Mouse (Mus musculus): ENCODE measurements around the gene Anks1b.
A peak's percentile ranks its signal among the peaks of the same experiment; 100 is the strongest.

Anks1b gene

GRCm38 (mm10) chr10:90852432-90852831, 979.1 kb downstream of the Anks1b start:
- no peak for DNase-seq (ENCODE audit: extremely low read depth, low read depth)

GRCm38 (mm10) chr10:90856668-90857067, 983.4 kb downstream of the Anks1b start:
- DNase-seq (ENCODE audit: extremely low read depth, low read depth) = no peak

- DNase-seq (ENCODE audit: extremely low read depth, low read depth) = peak; percentile 43
Observed at GRCm38 (mm10) chr10:90859665-90860523, 986.6 kb downstream of the Anks1b start.

- DNase-seq (ENCODE audit: extremely low read depth, low read depth) = no peak
Observed at GRCm38 (mm10) chr10:90863881-90864598, 990.7 kb downstream of the Anks1b start.

GRCm38 (mm10) chr10:90864599-90864889, 991.2 kb downstream of the Anks1b start:
- DNase-seq (ENCODE audit: extremely low read depth, low read depth) = no peak

- no peak for DNase-seq (ENCODE audit: extremely low read depth, low read depth)
Observed at GRCm38 (mm10) chr10:90873204-90873603, 999.9 kb downstream of the Anks1b start.

GRCm38 (mm10) chr10:90874166-90874565, 1000.9 kb downstream of the Anks1b start:
- DNase-seq (ENCODE audit: extremely low read depth, low read depth) = no peak

GRCm38 (mm10) chr10:90880854-90881560, 1007.7 kb downstream of the Anks1b start:
- no peak for DNase-seq (ENCODE audit: extremely low read depth, low read depth)

GRCm38 (mm10) chr10:90889566-90889965, 1016.3 kb downstream of the Anks1b start:
- DNase-seq (ENCODE audit: extremely low read depth, low read depth) = no peak

GRCm38 (mm10) chr10:90892728-90893127, 1019.4 kb downstream of the Anks1b start:
- DNase-seq (ENCODE audit: extremely low read depth, low read depth) = no peak

- DNase-seq (ENCODE audit: extremely low read depth, low read depth) = no peak
Observed at GRCm38 (mm10) chr10:90897894-90898293, 1024.6 kb downstream of the Anks1b start.

GRCm38 (mm10) chr10:90904185-90904584, 1030.9 kb downstream of the Anks1b start:
- no peak for DNase-seq (ENCODE audit: extremely low read depth, low read depth)

- no peak for DNase-seq (ENCODE audit: extremely low read depth, low read depth)
Observed at GRCm38 (mm10) chr10:90907381-90907780, 1034.1 kb downstream of the Anks1b start.

- no peak for DNase-seq (ENCODE audit: extremely low read depth, low read depth)
Observed at GRCm38 (mm10) chr10:90923476-90923875, 1050.2 kb downstream of the Anks1b start.

GRCm38 (mm10) chr10:90933088-90933487, 1059.8 kb downstream of the Anks1b start:
- DNase-seq (ENCODE audit: extremely low read depth, low read depth) = no peak

- no peak for DNase-seq (ENCODE audit: extremely low read depth, low read depth)
Observed at GRCm38 (mm10) chr10:90934678-90935077, 1061.4 kb downstream of the Anks1b start.

- no peak for DNase-seq (ENCODE audit: extremely low read depth, low read depth)
Observed at GRCm38 (mm10) chr10:90937721-90938460, 1064.6 kb downstream of the Anks1b start.

GRCm38 (mm10) chr10:90940521-90941520, 1067.5 kb downstream of the Anks1b start:
- no peak for DNase-seq (ENCODE audit: extremely low read depth, low read depth)

GRCm38 (mm10) chr10:90942001-90942700, 1068.8 kb downstream of the Anks1b start:
- no peak for DNase-seq (ENCODE audit: extremely low read depth, low read depth)

GRCm38 (mm10) chr10:90947043-90947442, 1073.7 kb downstream of the Anks1b start:
- DNase-seq (ENCODE audit: extremely low read depth, low read depth) = no peak
